Mouse (Mus musculus) lung, adult 2 months (tissue): ENCODE data around the gene Fbxw2.

Source experiments
- CTCF ChIP-seq: fragments of 200-500 bp; IDR thresholded peaks from 2 replicates; pipeline ENCODE4 v1.5.1; 2011; ENCODE audit warnings: mild to moderate bottlenecking, low read length, control low read depth; ENCODE audit not compliant: insufficient read depth
- POLR2A ChIP-seq: fragments of 200-500 bp; IDR thresholded peaks from 2 replicates; pipeline ENCODE4 v1.6.1; 2011; ENCODE audit warnings: low read depth, mild to moderate bottlenecking, control low read depth, low read length, borderline replicate concordance; ENCODE audit errors: extremely low read depth

DNA sequence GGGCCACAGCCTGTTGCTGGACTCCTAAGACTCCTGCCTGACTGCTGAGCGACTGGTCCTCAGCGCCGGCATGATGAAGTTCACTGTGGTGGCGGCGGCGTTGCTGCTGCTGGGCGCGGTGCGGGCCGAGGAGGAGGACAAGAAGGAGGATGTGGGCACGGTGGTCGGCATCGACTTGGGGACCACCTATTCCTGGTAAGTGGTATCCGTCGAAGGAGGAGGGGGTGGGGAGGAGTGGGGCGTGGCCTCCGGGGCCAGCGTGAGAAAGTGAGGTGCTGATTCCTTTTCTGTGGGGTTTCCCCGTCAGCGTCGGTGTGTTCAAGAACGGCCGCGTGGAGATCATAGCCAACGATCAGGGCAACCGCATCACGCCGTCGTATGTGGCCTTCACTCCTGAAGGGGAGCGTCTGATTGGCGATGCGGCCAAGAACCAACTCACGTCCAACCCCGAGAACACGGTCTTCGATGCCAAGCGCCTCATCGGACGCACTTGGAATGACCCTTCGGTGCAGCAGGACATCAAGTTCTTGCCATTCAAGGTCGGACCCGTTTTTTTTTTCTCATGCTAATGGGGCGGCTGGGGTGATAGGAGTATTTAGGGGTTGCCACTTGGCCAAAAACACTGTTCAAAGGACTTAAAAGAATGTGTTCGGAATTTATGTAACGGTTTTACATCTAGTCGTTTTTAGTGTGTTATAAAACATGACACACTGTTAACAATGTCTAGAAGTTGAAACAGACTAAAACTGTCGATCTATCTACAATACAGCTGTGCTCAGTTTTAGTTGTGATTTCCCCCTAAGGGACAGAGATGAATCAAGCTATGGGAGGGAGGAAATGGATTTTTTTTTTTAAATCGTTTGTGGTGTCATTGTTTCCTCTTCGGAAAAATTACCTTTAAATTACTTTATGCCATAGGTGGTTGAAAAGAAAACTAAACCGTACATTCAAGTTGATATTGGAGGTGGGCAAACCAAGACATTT lies 53.6 kb downstream of the Fbxw2 start:
- TF ChIP-seq CTCF (no peak), POLR2A (no peak; the same call in 1 of the 2 replicates)
